Mouse (Mus musculus) heart, embryonic 14.5 days (tissue): ENCODE results near the gene Ankra2. TPM values are rescaled to one million over a fixed set of nuclear protein-coding genes. Genes with fewer than 3 reads are reported as not detected.

Experiments
- ATAC-seq: fragments of 200-750 bp; cut with Nextera tagmentation; 2 replicates; pipeline ENCODE4 v1.8.0; 2017; ENCODE audit warnings: low read depth, moderate TSS enrichment; ENCODE audit not compliant: insufficient number of reproducible peaks, insufficient read depth, low FRiP score
- H3K27ac ChIP-seq, 2 experiments: fragments of 200-500 bp in 1 of 2; fragments of 300-500 bp in 1 of 2; sonication (generic) in 1 of 2; replicated peaks in 1 of 2; 2 replicates each; pipeline ENCODE4 v1.5.1; 2012 to 2014; ENCODE audit warnings: low read depth in 2 of 2, low read length in 2 of 2, control low read depth in 1 of 2, mild to moderate bottlenecking in 1 of 2, mixed read lengths in 1 of 2; ENCODE audit not compliant: control insufficient read depth in 1 of 2, insufficient read depth in 1 of 2
- H3K27me3 ChIP-seq: fragments of 300-500 bp; sonication (generic); 2 replicates; pipeline ENCODE4 v1.6.1; 2014; ENCODE audit warnings: mild to moderate bottlenecking, low read length, control low read depth; ENCODE audit not compliant: control insufficient read depth, insufficient read depth
- H3K36me3 ChIP-seq: fragments of 300-500 bp; sonication (generic); 2 replicates; pipeline ENCODE4 v1.6.1; 2014; ENCODE audit warnings: mild to moderate bottlenecking, control low read depth, low read length, mixed read lengths; ENCODE audit not compliant: control insufficient read depth, insufficient read depth
- H3K4me1 ChIP-seq, 2 experiments: fragments of 200-500 bp in 1 of 2; fragments of 300-500 bp in 1 of 2; sonication (generic) in 1 of 2; 2 replicates each; pipeline ENCODE4 v1.6.1; 2012 to 2014; ENCODE audit warnings: low read length in 2 of 2, control low read depth in 1 of 2, mixed read lengths in 1 of 2; ENCODE audit not compliant: control insufficient read depth in 2 of 2, insufficient read depth in 2 of 2
- H3K4me2 ChIP-seq: fragments of 300-500 bp; sonication (generic); 2 replicates; pipeline ENCODE4 v1.6.1; 2014; ENCODE audit warnings: mild to moderate bottlenecking, low read length
- H3K4me3 ChIP-seq, 2 experiments: fragments of 200-500 bp in 1 of 2; fragments of 300-500 bp in 1 of 2; sonication (generic) in 1 of 2; 2 replicates each; pipeline ENCODE4 v1.5.1; 2012 to 2014; ENCODE audit warnings: low read length in 2 of 2, mild to moderate bottlenecking in 2 of 2, control low read depth in 1 of 2, low read depth in 1 of 2, moderate library complexity in 1 of 2; ENCODE audit not compliant: control insufficient read depth in 1 of 2, insufficient read depth in 1 of 2
- H3K9ac ChIP-seq: fragments of 300-500 bp; sonication (generic); 2 replicates; pipeline ENCODE4 v1.6.1; 2014; ENCODE audit warnings: mild to moderate bottlenecking, low read length
- H3K9me3 ChIP-seq: fragments of 300-500 bp; sonication (generic); 2 replicates; pipeline ENCODE4 v1.6.1; 2016; ENCODE audit warnings: low read length, control low read depth; ENCODE audit not compliant: control insufficient read depth
- WGBS: fragments of 180-500 bp; shearing (Covaris S2); extraction: QIAGEN DNeasy Blood & Tissue Kit; methylation state at CpG from one replicate; pipeline ENCODE4 v1.1.7; 2014; 5-methylcytosine and 5-hydroxymethylcytosine counted together
- polyA plus RNA-seq: library from polyadenylated mRNA; unstranded; fragments of >200 nt; fragmentation: Nextera tagmentation; extraction: Ambion mirVana; gene quantifications from 2 replicates; pipeline ENCODE4 v1.2.1, GENCODE M21; 2014

The Ankra2 gene
- polyA plus RNA-seq = 19.2 and 24.1 TPM in 2 replicates

GRCm38 (mm10) chr13:98262636-98263457 is at the start of gene Ankra2, which contains the start of gene Utp15:
Ankra2 (plus strand) TSS chr13:98263074.
Utp15 (minus strand) TSS chr13:98263041.
- under 1% methylated on average over 68 of the region's 71 CpGs for WGBS
- Histone ChIP-seq H3K9ac (peak within 1 kb of the TSS; percentile 91), H3K4me2 (peak within 1 kb of the TSS; percentile 86)

GRCm38 (mm10) chr13:98222848-98223247 is 40.0 kb upstream of the Ankra2 start:
- Histone ChIP-seq H3K9me3 (no peaks in the 10 kb centered on the region), H3K27me3 (no peaks in the 10 kb centered on the region), H3K27ac (no peak overlapping the region), H3K4me1 (no peaks in the 10 kb centered on the region), H3K4me3 (no peak overlapping the region), H3K36me3 (no peaks in the 10 kb centered on the region), H3K4me2 (no peak overlapping the region), H3K9ac (no peak overlapping the region)
- WGBS = 35% methylated on average over 12 of the region's 12 CpGs
- ATAC-seq = no peak

More at GRCm38 (mm10) chr13:98262636-98263457, at the start of gene Ankra2, which contains the start of gene Utp15:
- peak within 1 kb of the TSS; percentile 81 for H3K4me3 ChIP-seq
- no peaks in the 10 kb centered on the region for H3K9me3 ChIP-seq
- H3K27ac ChIP-seq = peak within 1 kb of the TSS; percentile 89 to 91
- peak; percentile 98 for ATAC-seq
- peaks cover 36% of the 10 kb centered on the region for H3K36me3 ChIP-seq
- peaks cover 0 to 15% of the 10 kb centered on the region in 2 experiments; a peak in 3 of 4 replicates for H3K4me1 ChIP-seq
- H3K27me3 ChIP-seq = no peaks in the 10 kb centered on the region

- H3K9ac ChIP-seq = no peak overlapping the region
- H3K4me1 ChIP-seq = no peaks in the 10 kb centered on the region
- no peak overlapping the region for H3K4me2 ChIP-seq
- WGBS = 73% methylated on average over 2 of the region's 2 CpGs
- no peaks in the 10 kb centered on the region for H3K9me3 ChIP-seq
- H3K27ac ChIP-seq = no peak overlapping the region
- ATAC-seq = no peak
- no peak overlapping the region for H3K4me3 ChIP-seq
- H3K36me3 ChIP-seq = no peaks in the 10 kb centered on the region
- no peaks in the 10 kb centered on the region for H3K27me3 ChIP-seq
Measured at GRCm38 (mm10) chr13:98226225-98226624, 36.6 kb upstream of the Ankra2 start.

GRCm38 (mm10) chr13:98230511-98230910 is 32.4 kb upstream of the Ankra2 start:
- Histone ChIP-seq H3K9me3 (no peaks in the 10 kb centered on the region), H3K9ac (no peak overlapping the region), H3K4me3 (no peak overlapping the region), H3K27me3 (no peaks in the 10 kb centered on the region), H3K4me1 (no peaks in the 10 kb centered on the region), H3K36me3 (no peaks in the 10 kb centered on the region), H3K4me2 (no peak overlapping the region), H3K27ac (no peak overlapping the region)
- WGBS = 85% methylated on average over 1 of the region's 1 CpGs
- no peak for ATAC-seq

GRCm38 (mm10) chr13:98235451-98235850 is 27.4 kb upstream of the Ankra2 start:
- ATAC-seq = no peak
- no peak overlapping the region for H3K27ac ChIP-seq
- H3K4me1 ChIP-seq = no peaks in the 10 kb centered on the region

GRCm38 (mm10) chr13:98239978-98240641 is 22.8 kb upstream of the Ankra2 start:
- 17% methylated on average over 12 of the region's 12 CpGs for WGBS
- no peak overlapping the region for H3K4me2 ChIP-seq
- no peaks in the 10 kb centered on the region for H3K9me3 ChIP-seq
- no peak overlapping the region for H3K4me3 ChIP-seq
- no peaks in the 10 kb centered on the region for H3K36me3 ChIP-seq
- H3K27ac ChIP-seq = no peak overlapping the region
- no peaks in the 10 kb centered on the region for H3K27me3 ChIP-seq
- H3K9ac ChIP-seq = no peak overlapping the region
- no peak for ATAC-seq
- H3K4me1 ChIP-seq = 0 out of 4 replicates have a peak, but pooled peaks cover 0 to 2% of the 10 kb centered on the region in 2 experiments

More at GRCm38 (mm10) chr13:98235451-98235850, 27.4 kb upstream of the Ankra2 start:
- H3K27me3 ChIP-seq = no peaks in the 10 kb centered on the region
- no peak overlapping the region for H3K9ac ChIP-seq
- 53% methylated on average over 6 of the region's 6 CpGs for WGBS
- no peaks in the 10 kb centered on the region for H3K36me3 ChIP-seq
- H3K9me3 ChIP-seq = no peaks in the 10 kb centered on the region
- H3K4me3 ChIP-seq = no peak overlapping the region
- no peak overlapping the region for H3K4me2 ChIP-seq

- Histone ChIP-seq H3K36me3 (no peaks in the 10 kb centered on the region), H3K27ac (no peak overlapping the region), H3K9me3 (no peaks in the 10 kb centered on the region), H3K27me3 (no peaks in the 10 kb centered on the region), H3K9ac (no peak overlapping the region), H3K4me1 (0 out of 4 replicates have a peak, but pooled peaks cover 0 to 2% of the 10 kb centered on the region in 2 experiments), H3K4me3 (no peak overlapping the region), H3K4me2 (no peak overlapping the region)
- WGBS = 70% methylated on average over 9 of the region's 9 CpGs
- no peak for ATAC-seq
Measured at GRCm38 (mm10) chr13:98241531-98242282, 21.2 kb upstream of the Ankra2 start.
